Mouse (Mus musculus) right cerebral cortex, adult 2 months (tissue): Measurements from ENCODE around the gene 2310034G01Rik.

ENCODE experiments used
- DNase-seq, 2 experiments: peaks; one replicate each; pipeline ENCODE4 v3.0.0; 2021 to 2022; ENCODE audit warnings: low spot score in 2 of 2

The 2310034G01Rik gene

DNA sequence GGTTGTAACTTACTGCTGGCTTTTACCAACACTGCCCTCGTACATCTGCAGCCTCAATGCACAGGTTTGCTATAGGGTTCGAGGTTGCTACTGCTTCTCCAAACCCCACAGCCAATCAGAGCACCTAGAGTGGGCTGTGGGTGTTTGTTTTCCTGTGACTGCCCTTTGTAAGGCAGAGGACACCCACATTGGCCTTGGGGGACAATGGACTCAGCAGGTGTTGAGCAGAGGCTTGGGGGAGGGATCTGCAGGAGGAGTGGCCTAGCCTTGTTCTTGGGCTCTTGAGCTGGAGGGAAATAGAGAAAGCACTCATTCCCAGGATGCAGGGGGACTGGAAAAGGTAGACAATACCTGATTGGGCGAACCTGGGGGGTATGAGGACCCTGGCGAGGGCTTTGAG is 8.3 kb upstream of the 2310034G01Rik start:
- no peak for DNase-seq

DNA sequence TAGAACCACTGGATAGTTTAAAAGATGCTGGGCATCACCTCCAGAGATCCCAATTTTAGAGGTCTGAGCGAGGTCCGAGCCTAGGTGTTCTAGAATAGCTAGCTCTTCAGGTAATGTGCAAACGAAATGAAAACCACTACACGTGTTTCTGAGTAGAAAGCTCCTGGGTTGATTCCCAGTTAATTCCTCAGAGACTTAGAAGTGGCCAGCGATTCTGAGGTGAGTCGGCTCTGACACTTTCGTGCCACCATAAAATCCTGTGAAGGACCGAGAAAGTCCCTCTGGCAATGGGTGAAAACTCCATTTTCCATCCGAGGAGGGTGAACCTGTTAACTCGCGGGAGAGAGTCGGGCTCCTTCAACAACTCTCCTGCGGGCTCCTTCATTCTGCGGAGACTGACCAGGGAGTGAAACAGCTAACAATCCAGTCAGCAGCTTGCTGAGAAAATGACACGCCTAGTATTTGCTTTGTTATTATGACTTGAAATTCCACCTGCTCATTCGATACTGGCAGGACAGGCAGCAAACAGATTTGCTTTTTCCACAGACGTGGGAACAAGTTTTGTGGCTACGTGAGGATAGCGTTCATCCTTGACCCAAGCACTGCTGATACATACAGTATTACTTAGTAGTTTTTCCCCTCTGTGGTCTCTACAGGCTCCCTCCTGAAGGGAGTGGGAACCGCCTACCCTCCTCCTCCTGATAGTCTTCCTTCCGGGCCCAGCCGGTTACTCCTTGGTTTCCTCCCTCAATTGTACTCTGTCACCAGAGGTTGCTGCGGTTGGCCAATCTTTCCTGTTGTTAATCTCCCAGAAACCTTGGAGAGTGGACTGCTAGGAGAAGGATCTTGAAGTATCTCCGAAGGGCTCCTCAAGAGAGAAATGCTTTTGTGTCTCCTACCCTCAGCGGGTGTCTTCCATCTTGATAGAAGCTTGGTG is 7.5 kb upstream of the 2310034G01Rik start:
- no peak for DNase-seq

DNA sequence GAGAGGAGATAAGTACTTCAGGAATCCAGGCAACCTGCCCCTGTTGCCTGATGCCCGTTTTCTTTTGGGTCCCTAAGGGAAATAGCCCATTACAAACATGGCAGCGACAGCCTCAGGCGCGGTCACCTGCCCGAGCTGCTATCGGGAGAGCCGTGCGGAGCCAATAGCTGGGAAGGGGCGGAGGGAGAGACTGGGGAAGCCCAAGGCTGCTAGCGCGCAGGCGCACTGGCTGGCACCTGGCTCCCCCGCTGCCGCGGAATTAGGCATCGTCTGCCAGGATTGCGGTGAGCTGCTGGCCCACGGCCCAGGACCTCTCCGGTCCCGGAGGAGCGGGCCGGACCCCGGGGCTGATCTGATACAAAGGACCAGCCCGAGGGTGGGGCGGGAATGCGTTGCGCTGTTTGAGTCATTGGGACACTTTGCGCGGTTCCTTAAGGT is 6.6 kb upstream of the 2310034G01Rik start:
- peak; percentile 91 to 92 for DNase-seq

DNA sequence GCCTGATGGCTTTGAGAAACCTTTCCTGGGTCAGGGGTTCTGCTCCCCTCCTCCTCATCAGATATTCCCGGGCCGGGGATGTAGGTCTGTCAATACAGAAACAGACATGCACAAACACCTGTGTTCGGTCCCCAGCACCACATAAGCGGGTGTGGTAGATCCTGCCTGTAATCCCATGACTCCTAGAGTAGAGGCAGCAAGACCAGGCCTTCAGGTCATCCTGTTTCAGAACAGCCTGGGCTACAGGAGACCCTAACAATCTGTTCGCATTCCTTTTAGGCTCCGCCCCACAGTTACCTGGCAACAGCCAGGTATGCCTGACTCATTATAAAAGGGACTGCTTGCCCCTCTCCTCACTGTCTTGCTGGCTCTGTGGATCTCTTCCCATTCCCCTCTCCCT is 552 bp downstream of the 2310034G01Rik start:
- no peak for DNase-seq

DNA sequence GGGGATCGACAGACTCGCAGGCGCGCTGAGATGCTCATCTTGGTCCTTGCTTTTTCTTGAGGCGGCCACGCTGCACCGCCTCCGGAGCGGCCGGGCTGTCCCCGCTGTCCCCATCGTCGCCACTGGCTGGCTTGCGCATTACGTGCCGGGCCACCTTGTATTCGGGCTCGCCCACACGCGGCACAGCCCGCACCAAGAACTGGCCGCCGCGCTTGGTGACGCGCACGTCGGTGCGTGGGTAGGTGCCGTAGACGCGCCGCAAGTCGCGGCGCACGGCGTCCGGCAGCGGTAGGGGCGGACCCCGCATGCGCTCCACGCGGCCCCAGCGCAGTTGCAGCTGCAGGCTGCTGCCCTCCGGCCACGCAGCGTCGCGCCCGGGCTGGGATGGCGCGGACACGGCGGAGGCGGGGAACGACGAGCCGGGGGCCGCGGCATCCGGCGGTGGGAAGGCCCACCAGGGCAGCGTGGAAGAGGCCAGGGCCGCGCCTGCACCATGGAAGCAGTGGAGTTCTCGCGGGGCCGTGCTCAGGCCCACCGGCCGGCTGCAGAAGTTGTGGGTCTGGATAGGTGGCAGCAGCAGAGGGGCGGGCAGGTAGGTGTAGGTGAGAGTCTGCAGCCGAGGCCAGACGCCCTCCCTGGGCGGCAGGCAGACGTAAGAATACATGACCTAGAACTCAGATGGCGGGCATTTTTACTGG is 1.2 kb downstream of the 2310034G01Rik start:
- peak; percentile 91 to 93 for DNase-seq

DNA sequence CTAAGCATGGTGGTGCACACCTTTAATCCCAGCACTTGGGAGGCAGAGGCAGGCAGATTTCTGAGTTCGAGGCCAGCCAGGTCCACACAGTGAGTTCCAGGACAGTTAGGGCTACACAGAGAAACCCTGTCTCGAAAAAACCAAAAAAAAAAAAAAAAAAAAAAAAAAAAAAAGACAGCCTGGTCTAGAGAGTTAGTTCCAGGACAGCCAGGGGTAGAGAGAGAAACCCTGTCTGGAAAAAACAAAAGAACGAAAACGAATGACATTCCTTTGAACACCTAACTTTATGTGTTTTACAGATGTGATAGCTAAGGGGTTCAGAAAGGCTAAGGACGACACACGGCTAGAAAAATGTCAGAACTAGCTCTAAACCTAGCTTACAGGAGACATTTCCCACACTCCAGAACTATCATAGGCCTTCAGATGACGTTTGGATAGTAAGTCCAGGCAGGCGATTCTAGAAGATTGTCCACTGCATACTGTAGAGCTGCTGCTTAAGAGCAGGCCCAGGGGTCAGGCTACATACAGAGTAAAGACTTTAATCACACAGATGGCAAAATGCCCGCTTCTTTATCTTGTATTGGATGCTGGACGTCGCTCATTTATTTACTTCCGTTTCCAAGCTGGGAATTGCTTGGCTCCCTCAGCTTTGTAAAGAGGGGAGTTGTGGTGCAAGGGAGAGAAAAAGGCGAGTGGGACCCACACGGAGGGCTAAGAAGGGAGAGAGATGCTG is 2.0 kb downstream of the 2310034G01Rik start:
- DNase-seq, result no peak

DNA sequence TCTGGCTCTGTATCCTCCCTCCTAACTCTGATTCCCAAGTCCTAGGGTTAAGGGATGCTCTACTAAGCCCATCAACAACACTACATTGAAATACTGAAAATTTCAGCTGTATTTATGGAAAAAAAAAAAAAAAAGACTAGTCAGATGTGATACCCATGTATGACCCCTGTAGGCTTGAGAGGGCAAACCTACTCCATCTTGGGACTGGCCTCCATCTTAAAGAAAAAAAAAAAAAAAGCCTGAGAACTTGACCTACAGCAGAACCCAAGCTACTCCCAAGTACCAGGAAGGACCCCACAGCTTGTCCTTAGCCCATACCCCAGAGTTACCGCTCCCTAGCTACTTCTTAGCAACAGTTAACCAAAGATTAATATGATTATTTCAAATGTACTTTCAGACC is 3.0 kb downstream of the 2310034G01Rik start:
- DNase-seq, result no peak

DNA sequence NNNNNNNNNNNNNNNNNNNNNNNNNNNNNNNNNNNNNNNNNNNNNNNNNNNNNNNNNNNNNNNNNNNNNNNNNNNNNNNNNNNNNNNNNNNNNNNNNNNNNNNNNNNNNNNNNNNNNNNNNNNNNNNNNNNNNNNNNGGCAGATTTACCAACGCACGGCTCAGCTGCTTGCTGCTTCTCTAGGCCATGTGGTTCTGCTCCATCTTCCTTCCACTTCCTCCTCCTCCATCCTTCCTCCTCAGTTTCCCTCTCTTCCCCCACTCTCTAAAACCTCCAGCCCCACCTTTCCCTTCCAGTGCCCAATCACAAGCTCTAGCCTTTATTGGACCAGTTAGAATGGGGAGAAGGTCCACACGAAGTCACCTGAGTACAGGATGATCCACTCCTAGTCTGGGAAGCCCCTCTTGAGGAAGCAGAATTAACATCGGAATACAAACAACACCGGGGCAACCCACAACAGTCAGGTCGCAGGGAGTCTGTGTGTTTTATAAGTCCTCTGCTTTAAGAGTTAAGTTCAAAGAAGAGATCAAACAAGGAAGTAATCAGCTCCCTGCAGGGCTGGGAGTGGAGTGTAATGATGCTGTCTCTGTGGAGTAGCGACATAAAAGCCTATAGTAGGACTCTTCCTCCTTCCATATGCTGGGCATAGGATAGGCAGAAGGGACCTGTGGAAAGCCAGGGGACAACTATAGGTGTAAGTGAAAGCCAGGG is 5.2 kb downstream of the 2310034G01Rik start:
- DNase-seq, result no peak

DNA sequence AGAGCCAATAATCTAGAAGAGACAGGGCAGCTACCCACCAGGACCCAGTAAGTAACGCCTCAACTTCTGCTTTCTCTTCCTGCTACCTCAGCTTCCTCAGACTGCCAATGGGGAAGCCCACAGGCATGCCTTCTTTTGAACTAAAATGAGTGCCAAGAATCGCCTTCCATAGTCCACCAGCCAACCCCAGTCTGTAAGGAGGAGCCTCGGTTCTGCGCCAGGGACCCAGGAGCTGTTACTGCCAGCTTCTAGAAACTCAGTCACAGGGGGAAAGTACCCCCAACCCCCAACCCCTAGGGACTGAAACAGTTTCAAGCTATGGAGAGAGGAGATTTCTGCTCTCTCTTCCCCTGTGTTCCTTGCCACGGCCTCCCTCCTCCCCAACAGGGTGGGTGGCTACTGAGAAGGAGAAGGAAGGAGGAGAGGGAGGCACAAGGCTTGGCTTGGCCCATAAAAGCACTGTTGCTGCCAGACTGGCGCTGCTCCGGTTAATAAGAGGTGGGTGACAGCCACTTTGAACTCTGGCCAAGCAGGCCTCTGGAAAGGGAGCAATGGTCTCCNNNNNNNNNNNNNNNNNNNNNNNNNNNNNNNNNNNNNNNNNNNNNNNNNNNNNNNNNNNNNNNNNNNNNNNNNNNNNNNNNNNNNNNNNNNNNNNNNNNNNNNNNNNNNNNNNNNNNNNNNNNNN is 10.7 kb downstream of the 2310034G01Rik start:
- no peak for DNase-seq

DNA sequence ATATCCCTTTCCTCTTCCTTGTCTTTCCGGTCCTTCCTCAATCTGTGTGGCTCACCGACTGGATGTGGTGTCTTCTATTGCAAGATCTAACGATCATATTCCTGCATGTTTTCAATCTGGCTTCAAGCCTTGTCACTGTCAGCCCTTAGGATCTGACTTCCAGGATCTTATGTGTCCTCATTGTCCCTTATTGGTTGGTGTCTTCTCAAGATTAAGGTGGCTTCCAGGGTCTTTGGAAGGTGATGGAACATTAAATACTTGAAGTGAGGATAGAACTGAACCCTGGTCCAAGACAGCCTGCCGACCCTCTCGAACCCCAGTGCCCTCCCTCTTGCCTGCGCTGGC is 11.2 kb downstream of the 2310034G01Rik start:
- no peak for DNase-seq

DNA sequence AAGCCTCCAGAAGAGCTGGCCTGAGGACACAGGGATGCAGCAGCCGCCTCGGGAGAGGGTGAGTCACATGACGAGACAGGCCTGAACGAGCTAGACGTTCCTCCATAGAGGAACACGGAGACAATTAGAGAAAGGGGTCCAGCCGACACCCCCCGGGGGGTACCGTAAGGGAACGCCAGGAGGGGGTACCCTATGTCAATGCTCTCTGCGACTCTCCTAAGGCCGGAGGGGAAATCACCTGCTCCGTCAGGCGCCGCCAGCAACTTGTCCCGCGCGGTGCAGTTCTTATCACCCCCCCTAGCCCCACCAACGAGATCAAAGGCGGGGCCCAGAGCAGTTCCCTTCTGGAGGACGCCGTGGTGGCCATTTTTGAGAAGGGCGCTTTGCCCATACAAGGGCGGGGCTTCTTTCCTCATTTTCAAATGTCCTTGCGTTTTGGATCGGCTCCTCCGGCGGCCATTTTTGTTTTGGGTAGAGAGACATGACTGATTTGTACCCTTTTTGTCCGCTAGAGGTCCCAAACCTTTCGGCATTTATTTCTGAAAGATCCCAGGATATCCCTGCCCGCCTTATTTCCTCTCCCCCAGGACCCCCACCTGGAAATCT is 11.7 kb downstream of the 2310034G01Rik start, which contains the start of gene Cuedc2:
Cuedc2 (minus strand) TSS at position 372 of the 606 bp plus-strand sequence.
- DNase-seq, result peak; percentile 100

DNA sequence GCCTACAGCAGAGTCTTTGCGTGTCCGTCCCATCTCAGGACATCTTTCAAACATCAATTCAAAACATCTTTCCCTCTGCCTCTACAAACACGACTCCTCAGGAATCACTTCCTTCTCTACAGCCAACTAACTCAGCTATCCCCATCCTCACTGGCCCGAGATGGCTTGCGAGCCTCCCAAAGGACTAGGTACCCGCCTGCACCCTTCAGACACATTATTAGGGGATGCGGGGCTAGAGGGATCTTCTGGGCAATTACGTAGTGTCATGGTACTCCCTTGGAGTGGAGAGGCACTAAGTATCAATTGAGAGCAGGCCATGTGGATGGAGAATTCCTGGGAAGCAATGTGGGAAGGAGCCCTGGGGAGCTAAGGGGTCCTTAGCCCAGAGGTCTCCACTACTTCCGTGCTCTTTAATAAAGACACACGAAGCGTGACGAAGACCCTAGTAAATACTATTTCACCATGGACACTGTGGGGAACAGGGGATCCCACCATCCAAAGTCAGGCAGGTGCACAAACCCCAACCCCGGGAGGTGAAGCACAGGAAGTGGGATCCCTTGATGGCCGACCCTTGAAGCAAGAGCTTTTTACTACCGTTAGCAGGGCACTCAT is 12.3 kb downstream of the 2310034G01Rik start:
- no peak for DNase-seq

DNA sequence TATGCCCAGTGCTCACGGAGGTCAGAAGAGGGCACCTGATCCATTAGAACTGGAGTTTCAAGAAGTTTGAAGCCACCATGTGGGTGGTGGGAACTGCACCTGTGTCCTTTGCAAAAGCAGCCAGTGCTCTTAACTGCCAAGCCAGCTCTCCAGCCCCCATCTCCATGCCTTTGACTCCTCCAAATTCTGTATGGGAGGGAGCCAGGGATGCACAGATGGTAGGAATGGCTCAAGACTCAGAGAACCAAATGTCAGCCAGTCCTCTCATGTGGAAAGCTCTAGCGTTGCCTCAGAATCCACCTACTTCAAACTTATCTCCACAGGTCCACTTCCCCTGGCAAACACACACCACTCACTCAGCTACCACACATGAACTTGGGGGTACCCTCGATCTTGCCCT is 16.2 kb downstream of the 2310034G01Rik start:
- DNase-seq, result no peak

DNA sequence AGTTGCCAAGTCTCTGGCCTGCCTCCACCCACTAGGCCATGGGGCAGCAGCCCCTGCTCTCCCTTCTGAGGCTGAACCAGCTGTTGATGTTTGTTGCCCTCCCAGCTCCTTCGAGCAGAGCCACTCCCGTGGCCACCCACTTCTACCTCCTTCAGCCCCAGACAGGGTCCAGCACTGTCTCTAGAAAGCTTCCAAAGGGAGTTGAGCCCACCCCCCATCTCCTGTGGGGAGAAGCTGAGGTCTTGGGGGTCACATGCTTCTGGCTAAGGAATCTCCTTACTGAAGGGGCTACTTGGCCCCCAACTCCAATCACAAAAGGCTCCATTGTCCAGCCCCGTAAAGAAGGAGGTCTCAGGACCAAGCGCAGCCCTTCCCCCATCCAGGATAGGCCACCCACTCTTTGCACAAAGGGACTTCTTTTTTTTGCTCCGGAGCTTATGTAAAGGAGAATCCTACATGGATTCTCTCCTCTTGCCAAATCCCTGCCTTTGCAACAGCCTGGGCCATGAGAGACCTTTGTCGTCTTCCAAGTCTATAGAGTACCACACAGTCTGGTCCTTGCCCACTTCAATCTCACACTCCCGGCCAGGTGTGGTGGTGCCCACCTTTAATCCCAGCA is 17.3 kb downstream of the 2310034G01Rik start:
- no peak for DNase-seq

DNA sequence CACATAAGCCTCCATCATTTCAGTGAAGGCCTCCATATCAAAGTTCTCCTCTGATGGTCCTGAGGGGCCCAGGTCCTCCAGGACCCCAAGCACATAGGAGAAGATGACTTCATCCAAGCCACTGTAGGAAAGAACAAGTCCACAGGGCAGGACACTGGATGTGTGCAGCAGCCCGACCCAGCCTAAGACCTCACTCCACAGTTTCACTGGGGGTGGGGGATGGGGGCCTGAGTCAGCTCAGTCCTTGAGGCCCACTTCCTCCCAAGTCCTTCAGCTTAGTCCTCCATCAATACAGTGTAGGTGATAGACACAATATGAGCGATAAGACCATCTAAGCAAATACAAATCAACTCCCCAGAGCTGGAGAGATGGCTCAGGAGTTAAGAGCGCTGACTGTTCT is 18.2 kb downstream of the 2310034G01Rik start:
- DNase-seq, result no peak

DNA sequence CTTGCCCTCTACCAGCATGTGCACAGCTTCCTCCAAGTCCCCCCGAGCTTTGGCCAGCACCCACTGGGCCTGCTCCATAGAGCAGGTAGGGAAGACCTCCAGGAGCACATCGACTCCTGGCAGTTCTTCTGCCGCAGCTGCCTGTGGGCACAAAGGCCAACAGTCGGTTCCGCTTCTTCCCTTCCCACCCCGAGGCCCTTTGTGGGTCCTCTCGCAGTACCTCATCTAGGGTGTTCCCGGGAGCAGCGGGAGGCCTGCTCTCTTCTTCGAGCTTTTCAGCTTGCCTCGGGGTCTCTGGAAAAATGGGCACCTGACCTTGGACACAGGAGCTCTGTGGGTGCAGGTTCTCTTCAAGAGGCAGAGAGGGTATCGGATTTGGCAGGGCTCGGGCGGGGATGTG is 18.8 kb downstream of the 2310034G01Rik start:
- no peak for DNase-seq

DNA sequence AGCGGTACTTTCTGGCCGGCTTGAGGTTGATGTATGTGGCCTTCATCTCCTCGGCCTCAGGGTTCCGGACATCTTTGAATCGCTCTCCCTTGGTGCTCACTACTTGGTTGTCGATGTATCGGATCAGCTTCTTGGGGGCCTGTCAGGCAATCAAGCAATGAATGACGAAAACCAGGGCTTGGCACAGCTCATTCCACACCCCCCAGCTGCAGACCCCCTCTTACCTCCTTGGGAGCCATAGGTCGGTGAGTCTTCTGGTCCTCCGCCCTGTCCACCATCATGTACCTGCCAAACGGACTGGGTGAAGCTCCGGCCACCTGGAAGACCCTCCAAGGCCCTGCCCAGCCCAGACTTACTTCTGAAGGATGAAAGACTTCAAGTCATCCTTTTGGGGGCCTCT is 19.4 kb downstream of the 2310034G01Rik start:
- DNase-seq, result no peak

DNA sequence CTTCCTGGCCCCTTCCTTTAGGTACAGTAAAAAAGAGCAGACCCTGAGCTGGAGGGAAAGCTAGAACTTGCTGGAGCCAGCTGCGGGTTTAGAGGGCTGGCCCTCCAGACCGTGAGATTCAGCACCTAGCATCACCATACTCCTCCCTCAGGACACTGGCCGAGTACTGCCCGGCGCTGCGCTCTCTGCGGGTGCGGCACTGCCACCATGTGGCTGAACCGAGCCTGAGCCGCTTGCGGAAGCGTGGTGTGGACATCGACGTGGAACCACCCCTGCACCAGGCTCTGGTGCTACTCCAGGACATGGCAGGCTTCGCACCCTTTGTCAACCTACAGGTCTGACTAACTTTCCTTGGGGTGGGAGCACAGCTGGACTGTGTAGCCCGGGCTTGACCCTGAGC is 20.2 kb downstream of the 2310034G01Rik start:
- DNase-seq, result peak; percentile 81 to 84

DNA sequence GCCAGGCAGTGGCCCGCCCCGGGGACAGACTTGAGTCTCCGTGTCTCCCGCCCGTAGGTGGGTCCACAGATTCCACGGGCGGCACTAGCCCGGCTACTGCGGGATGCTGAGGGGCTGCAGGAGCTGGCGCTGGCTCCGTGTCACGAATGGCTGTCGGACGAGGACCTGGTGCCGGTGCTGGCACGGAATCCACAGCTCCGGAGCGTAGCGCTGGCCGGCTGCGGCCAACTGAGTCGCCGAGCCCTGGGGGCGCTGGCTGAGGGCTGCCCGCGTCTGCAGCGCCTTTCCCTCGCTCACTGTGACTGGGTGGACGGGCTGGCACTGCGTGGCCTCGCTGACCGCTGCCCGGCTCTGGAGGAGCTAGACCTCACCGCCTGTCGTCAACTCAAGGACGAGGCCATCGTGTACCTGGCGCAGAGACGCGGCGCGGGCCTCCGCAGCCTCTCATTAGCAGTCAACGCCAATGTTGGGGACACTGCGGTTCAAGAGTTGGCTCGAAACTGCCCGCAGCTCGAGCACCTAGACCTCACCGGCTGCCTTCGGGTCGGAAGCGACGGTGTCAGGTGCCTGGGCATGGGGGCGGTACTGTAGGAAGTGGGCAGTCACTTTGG is 21.0 kb downstream of the 2310034G01Rik start:
- DNase-seq, result no peak
